Mouse (Mus musculus): Measurements from ENCODE around the gene Elfn1.

DNA sequence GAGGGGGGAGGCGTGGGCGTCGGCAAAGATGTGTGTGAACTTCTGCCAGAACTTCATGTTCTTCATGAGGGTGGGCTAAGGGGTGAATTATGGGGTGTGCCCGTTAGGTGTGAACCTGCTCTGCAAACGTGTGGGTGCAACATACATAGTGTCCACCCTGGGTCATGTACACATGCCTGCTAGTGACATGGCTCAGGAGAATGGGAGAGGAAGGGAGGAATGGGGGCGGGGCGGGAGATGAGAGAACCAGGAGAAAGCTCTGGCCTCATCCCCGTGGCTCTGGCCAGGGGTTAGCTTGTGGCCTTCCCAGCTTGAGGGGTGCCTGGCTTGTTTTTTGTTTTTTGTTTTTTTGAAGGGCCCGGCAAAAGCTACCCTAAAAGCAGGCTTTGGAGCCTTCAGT is 1.2 kb upstream of the Elfn1 start:
- no peak for TF ChIP-seq CTCF (IDR thresholded peaks at IDR 0.05; ENCODE audit: extremely low read depth, insufficient read length, insufficient replicate concordance, low read depth, low read length)
- TF ChIP-seq POLR2A (IDR thresholded peaks at IDR 0.05; ENCODE audit: low read depth, low read length): no peak

All from small intestine, adult 2 months (tissue).